20 mouse cellular contexts compared by ENCODE assay signal in genomic region chr1:36148809-36149208, GRCm38 (mm10).
DNase-seq lines count a peak whose midpoint lies in the region; ATAC-seq lines count a peak whose summit lies in the region.
"Had no signal": no experiment of that assay in that cellular context is flagged by ENCODE, and none has a peak within 500 bp of the region (broad histone marks: within the 10 kb centered on the region; RNA-seq: fewer than 3 reads in every experiment).

No protein-coding gene starts in this region.

- no peak overlapping the region for H3K4me3 ChIP-seq in liver, embryonic 12.5 days
- H3K4me3 ChIP-seq in intestine, embryonic 15.5 days (replicated peaks), result no peak overlapping the region
- H3K4me3 ChIP-seq: embryonic facial prominence, embryonic 10.5 days; layer of hippocampus, adult 2 months; limb, embryonic 10.5 days; midbrain, embryonic 10.5 days had no signal

- H3K4me2 ChIP-seq in liver, embryonic 12.5 days, result no peak overlapping the region
- no peak overlapping the region for H3K4me2 ChIP-seq in intestine, embryonic 15.5 days (replicated peaks)
- H3K4me2 ChIP-seq: liver, embryonic 11.5 days had no signal

- H3K9me3 ChIP-seq in liver, embryonic 12.5 days (replicated peaks), result no peaks in the 10 kb centered on the region
- H3K9me3 ChIP-seq in intestine, embryonic 15.5 days, result no peaks in the 10 kb centered on the region
- H3K9me3 ChIP-seq: embryonic facial prominence, embryonic 10.5 days; G1E; limb, embryonic 10.5 days; midbrain, embryonic 10.5 days had no signal

- no peaks in the 10 kb centered on the region for H3K27me3 ChIP-seq in liver, embryonic 12.5 days (replicated peaks)
- H3K27me3 ChIP-seq in intestine, embryonic 15.5 days (replicated peaks), result no peaks in the 10 kb centered on the region

- no peak overlapping the region; the same call in 1 of the 2 replicates for H3K27ac ChIP-seq in liver, embryonic 12.5 days
- H3K27ac ChIP-seq in intestine, embryonic 15.5 days, result no peak overlapping the region
- H3K27ac ChIP-seq: embryonic facial prominence, embryonic 10.5 days; kidney, postnatal 0 days; layer of hippocampus, adult 2 months; limb, embryonic 10.5 days; midbrain, embryonic 10.5 days had no signal

- peaks cover 97% of the 10 kb centered on the region for H3K36me3 ChIP-seq in liver, embryonic 12.5 days
- peaks cover 30% of the 10 kb centered on the region for H3K36me3 ChIP-seq in intestine, embryonic 15.5 days

- no peaks in the 10 kb centered on the region for H3K4me1 ChIP-seq in liver, embryonic 12.5 days
- no peaks in the 10 kb centered on the region for H3K4me1 ChIP-seq in intestine, embryonic 15.5 days (replicated peaks)
- H3K4me1 ChIP-seq: embryonic facial prominence, embryonic 10.5 days; limb, embryonic 10.5 days; midbrain, embryonic 10.5 days had no signal

- DNase-seq in liver, result no peak
- peak; percentile 43 for DNase-seq in T-cell, adult 2 months (ENCODE audit: low spot score)
- peak; percentile 70 for DNase-seq in thymus, postnatal 25 days
- no peak for DNase-seq in layer of hippocampus, adult 9-10 months (ENCODE audit: low spot score)
- DNase-seq: adrenal gland, postnatal 25 days; gastrocnemius, postnatal 14 days; lung, adult 2 months had no signal

- 0 out of 2 replicates have a peak, but pooled peaks have one; percentile 8 for ATAC-seq in liver, embryonic 12.5 days
- ATAC-seq in inflammation-experienced regulatory T-cells, adult 6 months, result peak; percentile 79
- ATAC-seq in intestine, embryonic 15.5 days, result no peak
- no peak for ATAC-seq in monocyte, adult 5-6 weeks (replicated peaks; ENCODE audit: insufficient number of reproducible peaks, low FRiP score, low TSS enrichment, poor library complexity, severe bottlenecking)
- ATAC-seq: forebrain, embryonic 14.5 days; hindbrain, embryonic 16.5 days had no signal

- no peak overlapping the region for H3K9ac ChIP-seq in liver, embryonic 12.5 days
- no peak overlapping the region for H3K9ac ChIP-seq in intestine, embryonic 15.5 days

- 58% methylated on average over 2 of the region's 2 CpGs for WGBS in liver, embryonic 12.5 days (ENCODE audit: insufficient replicate concordance)
- 71% methylated on average over 2 of the region's 2 CpGs for WGBS in intestine, embryonic 15.5 days

Comparison
In these comparisons a context has a peak if more than half of its experiments do, and no peak if none do; other contexts are left out.
1. ATAC-seq: peak in liver, embryonic 12.5 days (single experiment) and inflammation-experienced regulatory T-cells, adult 6 months (single experiment); none in intestine, embryonic 15.5 days (single experiment) and monocyte, adult 5-6 weeks (single experiment).
2. DNase-seq: peak in T-cell, adult 2 months (single experiment) and thymus, postnatal 25 days (single experiment); none in liver (single experiment) and layer of hippocampus, adult 9-10 months (single experiment).